Mouse (Mus musculus) heart, embryonic 13.5 days (tissue): Measurements from ENCODE around the gene Slitrk1. TPM values are rescaled to one million over a fixed set of nuclear protein-coding genes. Genes with fewer than 3 reads are reported as not detected.

Experiments
- ATAC-seq: fragments of 200-750 bp; cut with Nextera tagmentation; 2 replicates; pipeline ENCODE4 v1.8.0; 2017; ENCODE audit warnings: moderate TSS enrichment; ENCODE audit not compliant: insufficient number of reproducible peaks, low FRiP score, low TSS enrichment; ENCODE audit errors: extremely low read depth
- H3K27ac ChIP-seq: fragments of 300-500 bp; sonication (generic); replicated peaks from 2 replicates; pipeline ENCODE4 v1.5.1; 2015; ENCODE audit warnings: moderate library complexity, mild to moderate bottlenecking, inconsistent platforms
- H3K27me3 ChIP-seq: fragments of 300-500 bp; sonication (generic); replicated peaks from 2 replicates; pipeline ENCODE4 v1.6.1; 2015; ENCODE audit warnings: mild to moderate bottlenecking, inconsistent platforms
- H3K36me3 ChIP-seq: fragments of 300-500 bp; sonication (generic); 2 replicates; pipeline ENCODE4 v1.6.1; 2015; ENCODE audit warnings: mild to moderate bottlenecking, inconsistent platforms
- H3K4me1 ChIP-seq: fragments of 300-500 bp; sonication (generic); 2 replicates; pipeline ENCODE4 v1.6.1; 2015; ENCODE audit warnings: inconsistent platforms
- H3K4me2 ChIP-seq: fragments of 300-500 bp; sonication (generic); 2 replicates; pipeline ENCODE4 v1.6.1; 2015; ENCODE audit warnings: inconsistent platforms, mild to moderate bottlenecking, moderate library complexity
- H3K4me3 ChIP-seq: fragments of 300-500 bp; sonication (generic); 2 replicates; pipeline ENCODE4 v1.5.1; 2015; ENCODE audit warnings: moderate library complexity, mild to moderate bottlenecking, inconsistent platforms
- H3K9ac ChIP-seq: fragments of 300-500 bp; sonication (generic); 2 replicates; pipeline ENCODE4 v1.6.1; 2015; ENCODE audit warnings: inconsistent platforms, mild to moderate bottlenecking, moderate library complexity
- H3K9me3 ChIP-seq: fragments of 300-500 bp; sonication (generic); 2 replicates; pipeline ENCODE4 v1.6.1; 2016; ENCODE audit warnings: inconsistent platforms
- WGBS: fragments of 180-500 bp; shearing (Covaris S2); methylation state at CpG from one replicate; pipeline ENCODE4 v1.1.7; 2015; ENCODE audit warnings: mixed read lengths; 5-methylcytosine and 5-hydroxymethylcytosine counted together
- polyA plus RNA-seq: library from polyadenylated mRNA; unstranded; fragments of >200 nt; fragmentation: Nextera tagmentation; extraction: Ambion mirVana; gene quantifications from 2 replicates; pipeline ENCODE4 v1.2.1, GENCODE M21; 2015

The Slitrk1 gene
- polyA plus RNA-seq, 1 experiment from 2014 or later, result 0.17 TPM

- Histone ChIP-seq H3K9me3 (no peaks in the 10 kb centered on the region), H3K4me3 (no peak overlapping the region), H3K27me3 (no peaks in the 10 kb centered on the region), H3K4me2 (no peak overlapping the region), H3K27ac (no peak overlapping the region; the same call in 1 of the 2 replicates), H3K4me1 (no peaks in the 10 kb centered on the region), H3K36me3 (no peaks in the 10 kb centered on the region), H3K9ac (no peak overlapping the region)
- no peak for ATAC-seq
Observed at GRCm38 (mm10) chr14:108867816-108868215, 46.1 kb downstream of the Slitrk1 start.

DNA sequence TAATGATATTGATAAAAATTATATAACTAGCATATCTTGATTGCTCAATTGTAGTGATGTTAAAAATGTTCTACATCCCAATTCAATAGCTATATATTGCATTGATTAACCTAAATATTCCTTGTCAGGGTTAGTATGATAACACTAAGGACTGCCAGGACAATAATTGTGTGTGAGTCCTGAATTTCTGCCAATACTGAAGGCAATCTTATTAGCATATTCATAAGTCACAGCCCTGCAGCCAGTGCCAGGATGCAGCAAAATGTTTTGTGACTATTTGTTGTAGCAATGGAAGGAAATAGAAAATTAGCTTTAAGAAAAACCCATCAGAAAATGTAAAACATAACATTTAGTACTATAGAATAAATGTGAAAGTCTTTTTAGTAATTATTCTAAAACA is 49.3 kb downstream of the Slitrk1 start:
- H3K27ac ChIP-seq, result no peak overlapping the region
- H3K9me3 ChIP-seq, result no peaks in the 10 kb centered on the region
- H3K4me2 ChIP-seq, result no peak overlapping the region
- H3K4me3 ChIP-seq, result no peak overlapping the region
- no peaks in the 10 kb centered on the region for H3K27me3 ChIP-seq
- no peaks in the 10 kb centered on the region for H3K36me3 ChIP-seq
- no peak for ATAC-seq
- H3K9ac ChIP-seq, result no peak overlapping the region
- no peaks in the 10 kb centered on the region for H3K4me1 ChIP-seq

GRCm38 (mm10) chr14:108859310-108859709 is 54.6 kb downstream of the Slitrk1 start:
- no peaks in the 10 kb centered on the region for H3K36me3 ChIP-seq
- H3K9me3 ChIP-seq, result no peaks in the 10 kb centered on the region
- H3K4me3 ChIP-seq, result no peak overlapping the region
- H3K9ac ChIP-seq, result no peak overlapping the region
- no peaks in the 10 kb centered on the region for H3K27me3 ChIP-seq
- WGBS, result 71% methylated on average over 1 of the region's 1 CpGs
- no peak for ATAC-seq
- H3K27ac ChIP-seq, result no peak overlapping the region
- H3K4me1 ChIP-seq, result no peaks in the 10 kb centered on the region
- no peak overlapping the region for H3K4me2 ChIP-seq
